Mouse (Mus musculus) liver, embryonic 15.5 days (tissue): ENCODE results near the gene Ptprg. TPM values are rescaled to one million over a fixed set of nuclear protein-coding genes. Genes with fewer than 3 reads are reported as not detected.

Experiments used
- ATAC-seq: fragments of 200-750 bp; cut with Nextera tagmentation; 2 replicates; pipeline ENCODE4 v1.8.0; 2017; ENCODE audit warnings: moderate number of reproducible peaks, mild to moderate bottlenecking, moderate library complexity; ENCODE audit not compliant: insufficient read depth
- H3K27ac ChIP-seq: fragments of 300-500 bp; sonication (generic); replicated peaks from 2 replicates; pipeline ENCODE4 v1.5.1; 2015; ENCODE audit warnings: mild to moderate bottlenecking, inconsistent platforms
- H3K27me3 ChIP-seq: fragments of 300-500 bp; sonication (generic); 2 replicates; pipeline ENCODE4 v1.6.1; 2015; ENCODE audit warnings: mild to moderate bottlenecking, inconsistent platforms
- H3K36me3 ChIP-seq: fragments of 300-500 bp; sonication (generic); replicated peaks from 2 replicates; pipeline ENCODE4 v1.6.1; 2015; ENCODE audit warnings: moderate library complexity, mild to moderate bottlenecking, inconsistent platforms
- H3K4me1 ChIP-seq: fragments of 300-500 bp; sonication (generic); replicated peaks from 2 replicates; pipeline ENCODE4 v1.6.1; 2015; ENCODE audit warnings: inconsistent platforms
- H3K4me2 ChIP-seq: fragments of 300-500 bp; sonication (generic); 2 replicates; pipeline ENCODE4 v1.6.1; 2015; ENCODE audit warnings: moderate library complexity, mild to moderate bottlenecking, inconsistent platforms
- H3K4me3 ChIP-seq: fragments of 300-500 bp; sonication (generic); replicated peaks from 2 replicates; pipeline ENCODE4 v1.5.1; 2015; ENCODE audit warnings: mild to moderate bottlenecking, inconsistent platforms
- H3K9ac ChIP-seq: fragments of 300-500 bp; sonication (generic); 2 replicates; pipeline ENCODE4 v1.6.1; 2015; ENCODE audit warnings: moderate library complexity, mild to moderate bottlenecking, inconsistent platforms
- H3K9me3 ChIP-seq: fragments of 300-500 bp; sonication (generic); replicated peaks from 2 replicates; pipeline ENCODE4 v1.6.1; 2016; ENCODE audit warnings: inconsistent platforms
- WGBS: fragments of 180-500 bp; shearing (Covaris S2); methylation state at CpG from one replicate; pipeline ENCODE4 v1.1.7; 2015; ENCODE audit warnings: mixed read lengths; ENCODE audit not compliant: insufficient replicate concordance; 5-methylcytosine and 5-hydroxymethylcytosine counted together
- polyA plus RNA-seq: library from polyadenylated mRNA; unstranded; fragments of >200 nt; fragmentation: Nextera tagmentation; extraction: Ambion mirVana; gene quantifications from 2 replicates; pipeline ENCODE4 v1.2.1, GENCODE M21; 2015

Ptprg gene
- polyA plus RNA-seq, 1 experiment from 2014 or later: 1.3 TPM

DNA sequence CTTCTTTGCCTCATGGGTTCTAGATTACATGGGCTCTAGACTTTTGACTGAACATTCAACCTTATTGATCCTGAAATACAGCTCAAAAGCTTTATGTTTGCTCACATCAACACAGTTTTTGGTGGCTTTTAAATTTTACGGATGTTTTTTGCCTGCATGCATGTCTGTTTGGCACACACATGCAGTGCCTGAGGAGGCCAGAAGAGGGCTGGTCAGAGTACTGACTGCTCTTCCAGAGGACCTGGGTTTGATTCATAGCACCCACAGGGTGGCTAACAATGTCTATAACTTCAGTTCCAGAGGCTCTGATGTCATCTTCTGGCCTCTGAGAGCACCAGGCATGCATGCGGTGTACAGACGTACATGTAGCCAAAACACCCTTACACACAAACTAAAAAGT lies 12.0 kb downstream of the Ptprg start:
- ATAC-seq: no peak
- H3K27ac ChIP-seq: no peak overlapping the region

DNA sequence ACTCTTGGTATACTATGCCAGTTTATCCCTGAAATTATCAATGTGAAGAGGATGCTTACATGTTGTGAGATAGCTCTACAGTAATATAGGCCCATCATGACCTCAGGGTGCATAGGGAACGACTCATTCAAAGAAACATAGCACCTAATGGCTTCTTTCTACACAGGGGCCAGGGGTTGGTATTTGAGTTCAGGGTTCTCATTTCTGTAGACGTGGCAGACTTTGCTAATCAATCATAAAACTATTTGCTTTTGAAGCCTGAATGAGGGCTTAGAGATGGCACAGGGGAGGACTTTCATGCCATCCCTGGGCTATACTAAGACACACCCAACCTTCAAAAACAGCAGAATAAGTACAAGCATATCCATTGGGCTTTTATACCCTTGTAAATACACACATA lies 16.4 kb downstream of the Ptprg start:
- Histone ChIP-seq H3K9ac (no peak overlapping the region), H3K27ac (no peak overlapping the region), H3K27me3 (no peaks in the 10 kb centered on the region), H3K4me2 (no peak overlapping the region), H3K4me1 (peaks cover 4% of the 10 kb centered on the region; the same call in 1 of the 2 replicates), H3K4me3 (no peak overlapping the region), H3K9me3 (no peaks in the 10 kb centered on the region), H3K36me3 (no peaks in the 10 kb centered on the region)
- 37% methylated on average over 2 of the region's 2 CpGs for WGBS
- no peak for ATAC-seq

More for the DNA sequence above, 12.0 kb downstream of the Ptprg start:
- Histone ChIP-seq H3K4me3 (no peak overlapping the region), H3K9me3 (no peaks in the 10 kb centered on the region), H3K4me2 (no peak overlapping the region), H3K27me3 (no peaks in the 10 kb centered on the region), H3K4me1 (no peaks in the 10 kb centered on the region), H3K36me3 (no peaks in the 10 kb centered on the region), H3K9ac (no peak overlapping the region)
- 77% methylated on average over 3 of the region's 3 CpGs for WGBS

GRCm38 (mm10) chr14:11571766-11572394 lies 18.5 kb downstream of the Ptprg start:
- Histone ChIP-seq H3K4me2 (no peak overlapping the region), H3K27me3 (no peaks in the 10 kb centered on the region), H3K4me3 (no peak overlapping the region), H3K27ac (no peak overlapping the region), H3K9ac (no peak overlapping the region), H3K9me3 (no peaks in the 10 kb centered on the region), H3K4me1 (peaks cover 4% of the 10 kb centered on the region; the same call in 1 of the 2 replicates), H3K36me3 (no peaks in the 10 kb centered on the region)
- no peak for ATAC-seq
- 23% methylated on average over 11 of the region's 11 CpGs for WGBS

- no peak overlapping the region for H3K9ac ChIP-seq
- WGBS: 40% methylated on average over 2 of the region's 2 CpGs
- ATAC-seq: no peak
- no peaks in the 10 kb centered on the region for H3K27me3 ChIP-seq
- H3K27ac ChIP-seq: no peak overlapping the region
- no peaks in the 10 kb centered on the region for H3K36me3 ChIP-seq
- H3K4me2 ChIP-seq: no peak overlapping the region
- no peaks in the 10 kb centered on the region for H3K9me3 ChIP-seq
- H3K4me3 ChIP-seq: no peak overlapping the region
- H3K4me1 ChIP-seq: peaks cover 4% of the 10 kb centered on the region; the same call in 1 of the 2 replicates
These were observed 19.1 kb downstream of the Ptprg start for GRCm38 (mm10) chr14:11572395-11572784.

DNA sequence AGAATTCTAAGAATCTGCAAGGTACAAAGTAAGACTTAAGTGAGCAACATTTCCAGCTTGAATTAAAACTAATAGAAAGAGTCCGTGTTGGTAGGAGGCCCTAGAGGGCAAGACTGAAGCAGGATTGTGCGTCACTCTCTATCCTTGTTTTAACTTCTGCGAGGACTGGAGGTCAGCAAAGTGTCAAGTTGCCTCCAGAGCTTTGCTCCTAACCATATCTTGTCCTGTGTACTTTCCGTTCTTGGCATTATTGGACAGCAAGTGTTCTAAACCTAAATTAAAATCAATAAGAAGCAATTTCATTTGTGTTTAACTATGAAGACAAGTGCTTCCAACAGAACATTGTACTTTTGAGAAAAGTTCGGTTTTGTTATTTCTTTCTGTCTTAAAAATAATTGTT lies 20.4 kb downstream of the Ptprg start:
- Histone ChIP-seq H3K4me2 (no peak overlapping the region), H3K9ac (no peak overlapping the region), H3K9me3 (no peaks in the 10 kb centered on the region), H3K4me1 (peaks cover 4% of the 10 kb centered on the region), H3K27ac (no peak overlapping the region), H3K27me3 (no peaks in the 10 kb centered on the region), H3K4me3 (no peak overlapping the region), H3K36me3 (no peaks in the 10 kb centered on the region)
- no peak for ATAC-seq
- WGBS: 58% methylated on average over 5 of the region's 5 CpGs

DNA sequence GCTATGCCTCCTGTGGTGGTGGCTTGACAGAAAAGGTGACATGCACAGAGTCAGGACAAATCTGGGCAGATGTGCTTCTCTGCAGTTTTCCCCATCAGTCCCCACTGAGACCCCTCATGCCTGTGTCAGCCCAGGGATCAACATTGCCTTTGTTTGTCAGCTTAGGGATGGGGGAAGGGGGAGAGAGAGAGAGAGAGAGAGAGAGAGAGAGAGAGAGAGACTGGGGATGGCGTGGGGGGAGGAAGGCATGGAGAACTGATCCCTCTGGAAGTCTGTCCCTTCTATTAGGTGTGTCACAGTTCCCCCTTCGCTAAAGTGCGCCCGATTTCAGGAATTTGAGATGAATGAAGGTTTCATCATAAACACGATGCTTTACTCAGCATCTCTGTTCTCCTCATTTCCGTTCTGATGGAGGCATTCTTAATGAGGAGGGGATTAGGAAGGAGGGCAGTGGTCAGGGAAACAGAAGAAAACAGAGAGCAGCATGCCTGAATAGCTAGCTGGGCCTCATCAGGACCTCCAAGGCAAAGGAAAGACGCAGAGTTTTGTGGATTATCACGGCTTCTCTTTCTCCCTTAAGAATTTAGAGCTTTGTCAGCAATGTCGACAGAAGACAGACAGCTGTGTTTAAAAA lies 24.1 kb downstream of the Ptprg start:
- H3K4me2 ChIP-seq: no peak overlapping the region
- H3K4me3 ChIP-seq: no peak overlapping the region
- 44% methylated on average over 9 of the region's 9 CpGs for WGBS
- no peak for ATAC-seq
- no peak overlapping the region for H3K9ac ChIP-seq
- H3K9me3 ChIP-seq: no peaks in the 10 kb centered on the region
- H3K27ac ChIP-seq: no peak overlapping the region
- no peaks in the 10 kb centered on the region; the same call in 1 of the 2 replicates for H3K4me1 ChIP-seq
- no peaks in the 10 kb centered on the region for H3K27me3 ChIP-seq
- no peaks in the 10 kb centered on the region for H3K36me3 ChIP-seq

GRCm38 (mm10) chr14:11577910-11578309 lies 24.6 kb downstream of the Ptprg start:
- H3K4me3 ChIP-seq: no peak overlapping the region
- no peak overlapping the region for H3K27ac ChIP-seq
- no peak for ATAC-seq
- no peak overlapping the region for H3K9ac ChIP-seq
- no peaks in the 10 kb centered on the region for H3K27me3 ChIP-seq
- H3K36me3 ChIP-seq: no peaks in the 10 kb centered on the region
- H3K9me3 ChIP-seq: no peaks in the 10 kb centered on the region
- no peak overlapping the region for H3K4me2 ChIP-seq
- no peaks in the 10 kb centered on the region; the same call in 1 of the 2 replicates for H3K4me1 ChIP-seq
- WGBS: 70% methylated on average over 8 of the region's 8 CpGs

- Histone ChIP-seq H3K9me3 (no peaks in the 10 kb centered on the region), H3K27ac (no peak overlapping the region), H3K36me3 (no peaks in the 10 kb centered on the region), H3K4me2 (no peak overlapping the region), H3K9ac (no peak overlapping the region), H3K4me3 (no peak overlapping the region), H3K4me1 (no peaks in the 10 kb centered on the region; the same call in 1 of the 2 replicates), H3K27me3 (no peaks in the 10 kb centered on the region)
- no peak for ATAC-seq
- 35% methylated on average over 6 of the region's 6 CpGs for WGBS
These were observed 25.2 kb downstream of the Ptprg start for GRCm38 (mm10) chr14:11578492-11578967.

- 27% methylated on average over 1 of the region's 1 CpGs for WGBS
- Histone ChIP-seq H3K4me3 (no peak overlapping the region), H3K4me2 (no peak overlapping the region), H3K9ac (no peak overlapping the region), H3K4me1 (no peaks in the 10 kb centered on the region; the same call in 1 of the 2 replicates), H3K27me3 (no peaks in the 10 kb centered on the region), H3K27ac (no peak overlapping the region), H3K9me3 (no peaks in the 10 kb centered on the region), H3K36me3 (no peaks in the 10 kb centered on the region)
- ATAC-seq: no peak
These were observed 26.6 kb downstream of the Ptprg start for GRCm38 (mm10) chr14:11579950-11580349.

DNA sequence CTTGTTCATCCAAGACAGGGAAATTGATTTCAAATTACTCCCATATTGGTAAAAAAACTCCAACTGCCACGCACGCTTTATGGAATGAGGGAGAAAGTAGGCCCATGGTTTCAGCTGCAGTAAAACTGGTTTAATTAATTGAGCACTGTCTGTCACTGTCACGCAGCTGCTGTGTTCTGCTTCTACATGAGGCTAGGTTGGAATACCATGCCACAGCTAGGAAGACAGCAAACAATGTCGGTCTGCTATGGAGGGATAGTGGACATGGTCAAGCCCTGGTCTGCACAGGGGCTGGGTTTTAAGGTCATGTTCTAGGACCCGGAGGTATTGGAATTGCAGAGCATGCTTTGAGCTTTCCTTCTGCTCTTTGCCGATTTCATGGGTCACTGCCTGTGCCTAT lies 30.9 kb downstream of the Ptprg start:
- Histone ChIP-seq H3K9ac (no peak overlapping the region), H3K9me3 (no peaks in the 10 kb centered on the region), H3K4me2 (no peak overlapping the region), H3K36me3 (no peaks in the 10 kb centered on the region), H3K27ac (no peak overlapping the region), H3K4me3 (no peak overlapping the region), H3K4me1 (no peaks in the 10 kb centered on the region), H3K27me3 (no peaks in the 10 kb centered on the region)
- ATAC-seq: no peak
- 66% methylated on average over 6 of the region's 6 CpGs for WGBS

- H3K27ac ChIP-seq: no peak overlapping the region
- no peaks in the 10 kb centered on the region for H3K36me3 ChIP-seq
- no peak overlapping the region for H3K4me3 ChIP-seq
- 45% methylated on average over 5 of the region's 5 CpGs for WGBS
- H3K4me2 ChIP-seq: no peak overlapping the region
- no peak for ATAC-seq
- no peaks in the 10 kb centered on the region for H3K4me1 ChIP-seq
- no peak overlapping the region for H3K9ac ChIP-seq
- H3K27me3 ChIP-seq: no peaks in the 10 kb centered on the region
- no peaks in the 10 kb centered on the region for H3K9me3 ChIP-seq
These were observed 31.7 kb downstream of the Ptprg start for GRCm38 (mm10) chr14:11584929-11585633.
